Mouse (Mus musculus): ENCODE data around the gene Smlr1.

Gene Smlr1

GRCm38 (mm10) chr10:25499323-25500071, 36.6 kb downstream of the Smlr1 start:
- CTCF ChIA-PET = no interaction called here

- CTCF ChIA-PET = interaction anchor here (0.7 to 1.1 kb wide), 2 partner anchors 218 to 259 kb away, joined by 3 read pairs; no protein-coding TSS in a partner anchor
Measured at GRCm38 (mm10) chr10:25488456-25488855, 47.6 kb downstream of the Smlr1 start.

GRCm38 (mm10) chr10:25482791-25483190, 53.3 kb downstream of the Smlr1 start:
- CTCF ChIA-PET = interaction anchor here (0.6 kb wide), 1 partner anchor 958 kb away, joined by 4 read pairs; no protein-coding TSS in a partner anchor

- CTCF ChIA-PET = no interaction called here
Measured at GRCm38 (mm10) chr10:25479716-25480115, 56.4 kb downstream of the Smlr1 start.

All from spleen, embryonic (tissue).